Mouse (Mus musculus) heart, embryonic 16.5 days (tissue): ENCODE results near the gene Ammecr1. TPM values are rescaled to one million over a fixed set of nuclear protein-coding genes. Genes with fewer than 3 reads are reported as not detected.

ENCODE experiments used
- ATAC-seq: fragments of 200-750 bp; cut with Nextera tagmentation; replicated peaks from 2 replicates; pipeline ENCODE4 v1.8.0; 2017; ENCODE audit warnings: moderate number of reproducible peaks; ENCODE audit not compliant: insufficient read depth, low FRiP score; ENCODE audit errors: extremely low read depth
- H3K27ac ChIP-seq: fragments of 300-500 bp; sonication (generic); 2 replicates; pipeline ENCODE4 v1.5.1; 2014; ENCODE audit warnings: mild to moderate bottlenecking, low read length, control low read depth, moderate library complexity
- H3K27me3 ChIP-seq: fragments of 300-500 bp; sonication (generic); 2 replicates; pipeline ENCODE4 v1.6.1; 2014; ENCODE audit warnings: low read length, mixed read lengths; ENCODE audit not compliant: control insufficient read depth, insufficient read depth
- H3K36me3 ChIP-seq: fragments of 300-500 bp; sonication (generic); 2 replicates; pipeline ENCODE4 v1.6.1; 2014; ENCODE audit not compliant: control insufficient read depth, insufficient read depth
- H3K4me1 ChIP-seq: fragments of 300-500 bp; sonication (generic); 2 replicates; pipeline ENCODE4 v1.6.1; 2014; ENCODE audit warnings: low read length, mixed read lengths; ENCODE audit not compliant: control insufficient read depth, insufficient read depth
- H3K4me2 ChIP-seq: fragments of 300-500 bp; sonication (generic); 2 replicates; pipeline ENCODE4 v1.6.1; 2014; ENCODE audit warnings: low read depth, mild to moderate bottlenecking, control low read depth, low read length
- H3K4me3 ChIP-seq: fragments of 300-500 bp; sonication (generic); 2 replicates; pipeline ENCODE4 v1.5.1; 2014; ENCODE audit warnings: mild to moderate bottlenecking, control low read depth, low read length
- H3K9ac ChIP-seq: fragments of 300-500 bp; sonication (generic); 2 replicates; pipeline ENCODE4 v1.6.1; 2014; ENCODE audit warnings: low read length, control low read depth
- H3K9me3 ChIP-seq: fragments of 300-500 bp; sonication (generic); replicated peaks from 2 replicates; pipeline ENCODE4 v1.6.1; 2016; ENCODE audit warnings: low read length; ENCODE audit not compliant: control insufficient read depth
- WGBS: fragments of 180-500 bp; shearing (Covaris S2); extraction: QIAGEN DNeasy Blood & Tissue Kit; methylation state at CpG from one replicate; pipeline ENCODE4 v1.1.7; 2014; 5-methylcytosine and 5-hydroxymethylcytosine counted together
- microRNA-seq: library from miRNA; unstranded; fragments of <30 nt; microRNA quantifications from one replicate; pipeline ENCODE4, GENCODE M21; 2017
- polyA plus RNA-seq: library from polyadenylated mRNA; unstranded; fragments of >200 nt; fragmentation: Nextera tagmentation; extraction: Ambion mirVana; gene quantifications from 2 replicates; pipeline ENCODE4 v1.2.1, GENCODE M21; 2015

The Ammecr1 gene
- polyA plus RNA-seq, 1 experiment from 2014 or later: 15.1 TPM

DNA sequence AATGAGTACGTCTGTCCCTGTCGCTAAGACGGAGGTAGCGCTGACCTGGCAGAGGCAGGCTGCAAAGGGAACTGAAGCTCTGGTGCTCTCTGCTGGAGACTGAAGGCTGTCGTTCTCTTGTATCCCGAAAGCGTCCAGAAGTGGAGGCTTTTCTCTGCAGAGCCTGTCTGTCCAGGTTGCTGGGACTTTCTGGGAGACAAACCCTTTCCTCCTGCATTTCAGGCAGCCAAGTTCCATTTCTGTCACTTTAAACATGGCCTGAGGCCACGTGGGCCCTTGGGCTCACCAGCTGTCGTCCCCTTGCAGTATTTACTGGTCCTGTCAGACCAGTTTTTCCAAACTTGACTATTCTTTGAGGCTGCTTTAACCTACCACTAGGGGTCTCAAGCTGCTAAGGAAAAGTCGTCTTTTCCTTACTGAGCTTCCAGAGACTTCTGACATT lies 159.9 kb downstream of the Ammecr1 start:
- WGBS: 26% methylated on average over 10 of the region's 10 CpGs
- no peak overlapping the region for H3K4me2 ChIP-seq
- H3K4me1 ChIP-seq: peaks cover 8% of the 10 kb centered on the region; the same call in 1 of the 2 replicates
- H3K27ac ChIP-seq: no peak overlapping the region
- ATAC-seq: 0 out of 2 replicates have a peak, but pooled peaks have one; percentile 12
- H3K36me3 ChIP-seq: no peaks in the 10 kb centered on the region; the same call in 1 of the 2 replicates
- H3K9ac ChIP-seq: no peak overlapping the region
- no peaks in the 10 kb centered on the region for H3K27me3 ChIP-seq
- no peaks in the 10 kb centered on the region for H3K9me3 ChIP-seq
- no peak overlapping the region for H3K4me3 ChIP-seq

DNA sequence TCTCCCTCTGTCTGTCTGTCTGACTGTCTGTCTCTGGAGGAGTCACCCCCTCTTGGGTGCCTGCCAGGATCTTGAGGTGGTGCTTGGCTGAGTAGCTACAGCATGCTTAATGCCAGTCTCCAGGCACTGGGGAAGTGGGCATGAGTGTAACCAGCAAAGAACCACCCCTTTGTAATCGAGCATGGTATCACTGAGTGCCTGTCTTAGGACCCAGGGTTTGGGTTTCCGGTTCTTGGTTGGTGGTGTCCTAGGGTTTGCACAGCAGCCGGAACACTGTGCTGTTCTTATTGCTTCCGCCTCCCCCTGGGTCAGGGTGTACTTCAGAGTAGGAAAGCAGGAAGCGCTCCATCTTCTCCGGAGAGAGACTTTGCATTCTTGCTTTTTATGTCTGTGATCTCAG lies 160.4 kb downstream of the Ammecr1 start:
- ATAC-seq: no peak
- H3K9me3 ChIP-seq: no peaks in the 10 kb centered on the region
- H3K4me3 ChIP-seq: no peak overlapping the region
- H3K27ac ChIP-seq: no peak overlapping the region
- H3K27me3 ChIP-seq: no peaks in the 10 kb centered on the region
- H3K36me3 ChIP-seq: no peaks in the 10 kb centered on the region; the same call in 1 of the 2 replicates
- H3K4me1 ChIP-seq: peaks cover 8% of the 10 kb centered on the region; the same call in 1 of the 2 replicates
- WGBS: 66% methylated on average over 6 of the region's 6 CpGs
- H3K4me2 ChIP-seq: no peak overlapping the region
- H3K9ac ChIP-seq: no peak overlapping the region

- H3K27me3 ChIP-seq: no peaks in the 10 kb centered on the region
- no peak for ATAC-seq
- no peak overlapping the region for H3K4me3 ChIP-seq
- H3K27ac ChIP-seq: no peak overlapping the region
- no peak overlapping the region for H3K4me2 ChIP-seq
- H3K9ac ChIP-seq: no peak overlapping the region
- H3K4me1 ChIP-seq: peaks cover 8% of the 10 kb centered on the region; the same call in 1 of the 2 replicates
- H3K36me3 ChIP-seq: no peaks in the 10 kb centered on the region; the same call in 1 of the 2 replicates
- H3K9me3 ChIP-seq: no peaks in the 10 kb centered on the region
- WGBS: 70% methylated on average over 3 of the region's 3 CpGs
These were observed 161.9 kb downstream of the Ammecr1 start for GRCm38 (mm10) chrX:142804596-142804995.

Small RNA genes within 50 kb of the gene (microRNA-seq; reads per million reads assigned to microRNA genes)
- not detected for gene Gm44351

Other genes with a start within 250 kb of the Ammecr1 start
- gene Rtl9, start 132.9 kb upstream of the Ammecr1 start, polyA plus RNA-seq: 0.18 and 0.19 TPM in 2 replicates